Mouse (Mus musculus) hematopoietic stem cell, adult 5-6 weeks (primary cell): ENCODE measurements at regions not wholly inside any gene's neighbourhood (a gene's known extent, or its start where the extent isn't known, plus 50 kb on each side); places are given as distances from the start of the nearest gene placed in this dataset.

Experiments
- ATAC-seq, 2 experiments: fragments of 125-278 bp in 1 of 2; replicated peaks in 1 of 2; 2 replicates each; pipeline ENCODE4 v1.8.0; 2016 to 2017; ENCODE audit warnings: inconsistent platforms in 2 of 2, mild to moderate bottlenecking in 2 of 2, moderate number of reproducible peaks in 2 of 2, low read depth in 1 of 2, moderate TSS enrichment in 1 of 2; ENCODE audit not compliant: low FRiP score in 2 of 2, poor library complexity in 2 of 2, severe bottlenecking in 2 of 2, insufficient read depth in 1 of 2, low TSS enrichment in 1 of 2

GRCm38 (mm10) chr1:75786173-75786820 is 240.2 kb downstream of the Slc4a3 start:
- no peak for ATAC-seq

- ATAC-seq = no peak
These were observed 245.4 kb downstream of the Slc4a3 start for GRCm38 (mm10) chr1:75791509-75791908.

GRCm38 (mm10) chr1:75797793-75798192 is 251.7 kb downstream of the Slc4a3 start:
- ATAC-seq = no peak

GRCm38 (mm10) chr1:75798375-75799099 is 252.5 kb downstream of the Slc4a3 start:
- ATAC-seq = peak; percentile 12 to 25; a peak in 2 of 4 replicates

- ATAC-seq = no peak
These were observed 258.4 kb downstream of the Slc4a3 start for GRCm38 (mm10) chr1:75804473-75804872.

- ATAC-seq = no peak
These were observed 266.4 kb downstream of the Slc4a3 start for GRCm38 (mm10) chr1:75812471-75812870.

- ATAC-seq = no peak
These were observed 280.1 kb downstream of the Slc4a3 start for GRCm38 (mm10) chr1:75826202-75826601.

GRCm38 (mm10) chr1:75833071-75833830 is 287.2 kb downstream of the Slc4a3 start:
- ATAC-seq = no peak

GRCm38 (mm10) chr1:75834361-75834760 is 288.3 kb downstream of the Slc4a3 start:
- no peak for ATAC-seq

GRCm38 (mm10) chr1:75839551-75840223 is 293.6 kb downstream of the Slc4a3 start:
- no peak for ATAC-seq

- no peak for ATAC-seq
These were observed 296.3 kb downstream of the Slc4a3 start for GRCm38 (mm10) chr1:75842396-75842795.

GRCm38 (mm10) chr1:75843326-75843725 is 297.3 kb downstream of the Slc4a3 start:
- ATAC-seq = no peak

- no peak for ATAC-seq
These were observed 298.1 kb downstream of the Slc4a3 start for GRCm38 (mm10) chr1:75844123-75844522.

GRCm38 (mm10) chr1:75844529-75844928 is 298.5 kb downstream of the Slc4a3 start:
- no peak for ATAC-seq

GRCm38 (mm10) chr1:75844981-75845380 is 298.9 kb downstream of the Slc4a3 start:
- no peak for ATAC-seq

GRCm38 (mm10) chr1:75845771-75846535 is 299.9 kb downstream of the Slc4a3 start:
- ATAC-seq = no peak

GRCm38 (mm10) chr1:75847681-75848080 is 301.6 kb downstream of the Slc4a3 start:
- no peak for ATAC-seq
